Mouse (Mus musculus) MEL (cell line): ENCODE measurements around the gene Fam131c.

Experiments
- CHD2 ChIP-seq: IDR thresholded peaks from 2 replicates; pipeline ENCODE4 v1.6.1; 2011; ENCODE audit warnings: low read length, improper control_type of control experiment
- CTCF ChIP-seq, 3 experiments: IDR thresholded peaks in 2 of 3; conservative IDR thresholded peaks in 1 of 3; 2 replicates each; pipeline ENCODE4 v1.5.1; 2011 to 2012; ENCODE audit warnings: low read length in 3 of 3, low read depth in 2 of 3, mild to moderate bottlenecking in 2 of 3, improper control_type of control experiment in 1 of 3, inconsistent platforms in 1 of 3, mixed read lengths in 1 of 3, moderate library complexity in 1 of 3; ENCODE audit not compliant: control insufficient read depth in 1 of 3, insufficient read depth in 1 of 3, poor library complexity in 1 of 3, severe bottlenecking in 1 of 3
- TBP ChIP-seq: IDR thresholded peaks from 2 replicates; pipeline ENCODE4 v1.8.0; 2011; ENCODE audit warnings: low read depth, low read length, improper control_type of control experiment

GRCm38 (mm10) chr4:141347365-141347797 is 20.6 kb upstream of the Fam131c start:
- no peak for TF ChIP-seq TBP
- TF ChIP-seq CTCF (IDR thresholded peaks at IDR 0.05 in 2 of 3, conservative IDR thresholded peaks at IDR 0.05 in 1 of 3; ENCODE audit: control insufficient read depth in 1 of 3, insufficient read depth in 1 of 3, low read depth in 2 of 3, low read length in 3 of 3, poor library complexity in 1 of 3, severe bottlenecking in 1 of 3) = no peak
- no peak for TF ChIP-seq CHD2
